Mouse (Mus musculus) heart, postnatal 36 days (tissue): ENCODE measurements around the gene Stat5b. TPM values are rescaled to one million over a fixed set of nuclear protein-coding genes. Genes with fewer than 3 reads are reported as not detected.

Source experiments
- DNase-seq, 2 experiments: peaks; one replicate each; pipeline ENCODE4 v3.0.0; 2021 to 2022
- intact Hi-C: fragments of 180-260 bp; cut with DNase I; formaldehyde crosslinking; loops from one replicate; pipeline ENCODE4 v1.15.1; 2025
- total RNA-seq, 2 experiments: library from RNA; stranded (reverse); gene quantifications; 2 replicates each; pipeline ENCODE4 v1.2.3; 2021

The Stat5b gene
- total RNA-seq, 2 experiments from 2014 or later: 62.7 to 62.8 TPM

DNA sequence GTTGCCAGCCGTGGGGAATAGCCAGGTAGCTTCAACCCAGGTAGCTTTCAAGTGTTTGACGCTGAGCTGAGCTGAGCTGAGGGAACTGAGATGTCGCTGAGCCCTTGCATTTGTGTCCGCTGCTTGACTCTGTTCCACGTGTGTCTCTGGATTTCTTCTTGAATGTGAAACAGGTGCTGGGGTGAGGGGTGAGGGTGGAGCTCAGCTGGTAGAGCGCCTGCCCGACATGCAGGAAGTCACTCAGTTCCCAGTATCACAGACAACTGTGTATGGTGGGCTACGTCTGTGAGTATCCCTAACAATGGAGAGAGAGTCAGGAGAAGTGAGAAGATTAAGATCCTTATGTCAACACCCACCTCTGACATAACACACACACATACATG lies 20.4 kb upstream of the Stat5b start:
- DNase-seq: no peak
- intact Hi-C loops: no loop called here

DNA sequence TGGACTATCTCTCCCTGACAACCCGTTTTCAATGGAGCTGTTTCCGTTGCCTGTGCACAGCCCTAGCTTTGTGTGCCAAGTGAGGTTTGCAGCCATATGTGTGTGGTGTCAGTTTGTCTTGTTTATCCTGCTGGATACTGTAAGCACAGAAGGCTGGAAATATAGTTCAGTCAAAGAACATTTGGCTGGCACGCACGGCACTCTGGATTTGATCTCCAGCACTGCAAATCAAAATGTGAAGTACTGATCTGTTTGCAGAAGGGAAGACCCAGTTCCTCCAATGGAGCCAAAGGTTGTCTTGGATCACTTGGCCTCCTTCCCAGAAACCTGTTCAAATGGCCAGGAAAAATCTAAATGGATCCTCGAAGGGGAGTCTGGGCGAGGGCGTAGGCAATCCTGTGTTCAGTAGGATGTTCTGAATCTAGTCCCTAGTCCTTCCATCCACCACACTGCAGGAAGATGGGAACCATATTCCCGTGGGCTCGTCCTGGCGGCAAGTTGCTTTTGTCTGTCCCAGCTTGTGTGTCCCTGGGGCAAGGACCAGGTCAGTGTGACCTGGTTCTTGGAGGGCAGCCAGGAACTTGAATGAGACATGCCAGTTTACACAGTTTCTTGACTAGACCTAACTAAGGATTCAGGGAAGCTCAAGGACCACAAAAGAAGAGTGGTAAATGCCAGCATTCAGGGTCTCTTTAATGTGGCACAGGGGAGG lies 19.9 kb upstream of the Stat5b start:
- DNase-seq: no peak

DNA sequence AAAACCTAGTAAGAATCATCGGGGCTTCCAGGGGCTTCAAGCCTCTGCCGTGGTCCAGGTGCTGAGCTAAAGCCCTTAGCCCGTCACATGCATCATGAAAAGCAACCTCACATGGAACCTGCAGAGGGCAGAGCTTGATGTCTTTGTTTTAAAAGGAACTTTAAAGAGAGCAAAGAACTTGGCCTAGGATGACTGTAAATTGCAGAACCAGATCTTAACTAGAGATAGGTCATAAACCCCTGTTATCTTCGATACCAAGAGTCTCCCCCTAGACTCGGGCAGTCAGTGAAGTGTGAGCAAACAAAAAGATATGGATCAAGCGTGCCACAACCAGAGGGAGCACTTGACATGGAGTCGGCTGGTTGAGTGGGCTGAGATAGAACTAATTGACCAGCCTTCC lies 15.1 kb upstream of the Stat5b start:
- no peak for DNase-seq
- intact Hi-C loops: no loop called here

More for the DNA sequence above, 19.9 kb upstream of the Stat5b start:
- intact Hi-C loops: no loop called here

DNA sequence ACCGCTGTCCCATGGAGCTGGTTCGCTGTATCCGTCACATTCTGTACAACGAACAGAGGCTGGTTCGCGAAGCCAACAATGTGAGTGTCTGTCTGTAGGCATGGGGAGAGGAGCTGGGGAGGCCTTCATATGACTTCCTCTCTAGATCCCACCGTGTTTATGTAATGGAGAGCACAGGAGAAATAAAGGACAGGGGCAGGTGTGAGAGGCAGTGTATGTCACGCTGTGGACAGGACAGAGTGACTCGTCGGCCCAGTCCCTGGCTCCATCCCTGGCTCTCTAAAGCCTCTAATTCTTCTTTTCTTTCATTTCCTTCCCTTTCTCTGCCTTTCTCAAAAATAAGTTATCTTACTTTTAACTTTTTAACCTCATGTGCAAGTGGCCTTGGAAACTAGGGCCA lies 12.6 kb upstream of the Stat5b start:
- intact Hi-C loops: loop anchor here (5.0 kb wide), 2 partner anchors 76 to 146 kb away; no protein-coding TSS in a partner anchor
- DNase-seq: no peak

DNA sequence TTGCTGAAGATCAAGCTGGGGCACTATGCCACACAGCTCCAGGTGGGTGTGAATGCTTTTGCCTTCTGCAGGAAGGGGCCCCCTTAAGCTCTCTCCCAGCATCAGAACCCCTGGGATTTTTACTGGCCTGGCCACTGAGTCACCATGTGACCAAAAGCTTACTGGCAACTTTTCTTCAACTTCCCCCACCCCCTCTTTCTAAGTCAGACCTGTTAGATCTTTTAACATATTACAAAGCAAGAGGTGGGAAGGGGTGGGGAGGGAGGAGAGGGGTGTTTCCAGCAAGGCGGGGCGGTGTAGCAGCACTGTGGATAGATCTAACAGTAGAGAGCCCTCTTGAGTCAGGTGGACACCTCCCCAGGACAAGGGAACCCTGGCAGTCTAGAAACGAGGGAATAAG lies 11.3 kb upstream of the Stat5b start:
- intact Hi-C loops: loop anchor here (5.0 kb wide), 2 partner anchors 75 to 145 kb away; no protein-coding TSS in a partner anchor
- DNase-seq: no peak

DNA sequence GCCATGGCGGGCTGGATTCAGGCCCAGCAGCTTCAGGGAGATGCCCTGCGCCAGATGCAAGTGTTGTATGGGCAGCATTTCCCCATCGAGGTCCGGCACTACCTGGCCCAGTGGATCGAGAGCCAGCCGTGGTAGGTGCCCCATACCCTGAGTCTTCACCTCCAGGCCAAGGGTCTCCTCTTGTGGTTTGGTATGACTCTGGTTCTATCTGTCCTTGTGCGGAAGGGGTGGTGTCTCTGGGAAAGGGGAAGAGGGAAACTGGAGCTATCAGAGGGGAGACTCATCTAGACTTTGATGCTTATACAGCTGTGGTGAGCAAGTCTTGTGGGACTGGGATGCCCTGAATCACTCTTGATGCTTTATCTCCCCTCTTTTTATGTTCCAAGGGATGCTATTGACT lies 10.8 kb upstream of the Stat5b start:
- DNase-seq: no peak
- intact Hi-C loops: loop anchor here (5.0 kb wide), 2 partner anchors 74 to 144 kb away; no protein-coding TSS in a partner anchor

DNA sequence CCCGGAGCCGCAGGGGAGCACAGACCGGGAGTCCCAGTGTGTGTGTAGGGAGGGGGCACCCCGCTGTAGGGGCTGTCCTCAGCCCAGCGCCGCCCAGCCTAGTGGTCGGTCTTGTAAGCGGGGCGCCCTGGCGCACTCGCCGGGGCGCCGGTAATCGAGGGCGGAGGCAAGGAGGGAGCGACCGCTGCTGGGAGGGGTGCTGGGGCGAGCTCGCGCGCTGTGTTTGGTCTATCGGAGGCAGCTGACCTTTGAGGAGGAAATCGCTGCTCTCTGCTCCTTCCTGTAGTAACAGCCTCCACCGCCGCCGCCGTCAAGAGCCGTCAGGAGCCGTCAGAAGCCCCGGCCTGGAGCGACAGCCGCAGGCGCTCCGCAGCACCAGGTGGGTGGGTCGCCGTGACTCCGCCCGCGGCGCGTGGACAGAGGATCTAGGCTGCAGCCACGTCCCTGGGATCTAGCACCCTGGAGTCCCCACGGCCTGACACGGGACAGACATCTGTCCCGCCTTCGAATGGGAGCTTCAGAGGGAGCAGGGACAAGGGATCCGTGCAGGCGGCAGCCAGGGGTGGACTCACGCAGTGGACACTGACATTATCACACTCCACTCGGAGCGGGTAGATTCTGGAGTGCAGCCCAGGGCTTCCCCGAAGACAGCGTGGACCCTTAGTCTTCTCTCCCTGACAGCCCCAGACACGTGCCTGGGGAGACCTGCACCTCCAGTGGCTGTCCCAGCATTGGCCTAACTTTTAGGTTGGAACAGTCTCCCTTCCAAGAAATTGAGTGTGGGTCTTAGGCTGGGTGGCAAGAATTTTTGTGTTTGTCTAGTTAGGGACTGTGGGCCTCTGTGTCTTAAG lies 9.9 kb upstream of the Stat5b start:
- peak; percentile 82 to 90 for DNase-seq
- intact Hi-C loops: loop anchor here (5.0 kb wide), 2 partner anchors 73 to 143 kb away; no protein-coding TSS in a partner anchor

DNA sequence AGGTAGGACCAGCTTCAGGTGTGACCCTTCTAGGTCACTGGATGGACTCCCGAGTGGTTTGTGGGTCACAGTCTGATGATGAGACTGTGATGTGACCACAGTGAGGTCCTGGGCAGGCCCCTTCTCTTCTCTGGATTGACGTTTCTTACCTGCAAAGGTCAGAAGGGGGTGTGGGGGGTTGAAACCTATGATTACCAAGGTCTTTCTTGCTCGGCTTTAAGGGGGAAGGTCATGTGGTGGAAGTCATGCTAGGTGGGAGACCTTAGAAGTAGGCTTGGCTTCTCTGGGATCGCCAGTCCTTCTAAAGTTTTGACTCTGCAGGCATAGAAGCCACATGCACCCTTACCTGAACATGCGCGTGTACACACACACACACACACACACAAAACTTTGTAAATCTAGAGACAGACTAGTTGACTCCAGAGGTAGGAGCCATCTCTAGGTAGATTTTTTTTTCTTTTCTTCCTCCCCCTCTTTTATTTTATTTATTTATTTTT lies 9.1 kb upstream of the Stat5b start:
- intact Hi-C loops: loop anchor here (5.0 kb wide), 3 partner anchors 47 to 142 kb away; no protein-coding TSS in a partner anchor
- no peak for DNase-seq

DNA sequence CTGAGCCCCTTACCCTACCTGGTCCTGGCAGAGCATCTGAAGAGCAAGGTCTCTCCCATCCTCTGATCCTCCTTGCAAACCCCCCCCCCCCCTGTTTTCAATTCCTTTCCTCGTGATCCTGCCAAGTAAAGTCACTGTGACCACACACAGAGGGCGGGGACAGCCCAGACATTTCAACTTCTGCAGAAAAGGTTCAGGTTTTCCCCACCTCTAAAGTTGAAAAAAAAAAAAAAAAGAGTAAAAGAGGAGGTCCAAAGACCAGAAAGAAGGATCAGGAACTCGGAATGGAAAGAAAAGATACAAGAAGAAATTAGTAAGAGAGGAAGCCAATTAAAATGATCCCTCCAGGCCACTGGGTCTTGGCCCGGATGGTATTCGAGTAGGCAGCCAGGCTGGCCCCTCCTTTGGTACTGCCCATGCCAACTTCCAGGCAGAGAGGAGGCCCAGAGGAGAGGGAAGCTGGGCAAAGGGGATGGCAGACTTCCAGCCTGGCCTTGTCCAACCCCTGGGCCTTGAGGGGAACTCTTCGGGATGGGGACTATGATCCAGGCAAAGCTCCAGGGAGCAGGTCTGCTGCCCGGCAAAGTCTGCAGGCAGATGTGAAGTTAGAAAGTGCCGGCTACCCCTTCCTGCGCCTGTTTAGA lies 8.5 kb upstream of the Stat5b start, which contains the start of gene Stat5a:
Gene Stat5a, plus strand, starts transcription at position 417 of the 644 bp plus-strand sequence.
- intact Hi-C loops: loop anchor here (5.0 kb wide), 1 partner anchor 47 kb away; no protein-coding TSS in a partner anchor
- DNase-seq: peak; percentile 73 to 75

DNA sequence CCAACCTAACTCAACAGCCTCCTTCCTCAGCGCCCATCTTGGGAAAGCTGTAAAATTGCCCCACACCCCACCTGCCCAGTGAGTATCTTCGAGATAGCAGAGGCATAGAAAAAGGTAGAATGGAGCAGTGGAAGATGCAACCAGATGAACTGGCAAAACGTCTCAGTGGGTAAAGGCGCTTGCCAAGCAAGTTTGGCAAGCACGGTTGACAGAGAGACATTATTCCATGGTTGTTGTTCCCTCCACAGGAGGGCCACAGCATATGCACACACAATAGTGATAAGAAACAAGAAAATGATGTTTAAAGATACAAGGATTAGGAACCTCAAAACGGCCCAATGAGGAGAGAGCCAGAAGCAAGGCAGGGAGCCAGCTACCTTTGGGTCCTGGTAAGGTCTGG lies 7.4 kb upstream of the Stat5b start:
- intact Hi-C loops: loop anchor here (5.0 kb wide), 1 partner anchor 46 kb away; no protein-coding TSS in a partner anchor
- no peak for DNase-seq

DNA sequence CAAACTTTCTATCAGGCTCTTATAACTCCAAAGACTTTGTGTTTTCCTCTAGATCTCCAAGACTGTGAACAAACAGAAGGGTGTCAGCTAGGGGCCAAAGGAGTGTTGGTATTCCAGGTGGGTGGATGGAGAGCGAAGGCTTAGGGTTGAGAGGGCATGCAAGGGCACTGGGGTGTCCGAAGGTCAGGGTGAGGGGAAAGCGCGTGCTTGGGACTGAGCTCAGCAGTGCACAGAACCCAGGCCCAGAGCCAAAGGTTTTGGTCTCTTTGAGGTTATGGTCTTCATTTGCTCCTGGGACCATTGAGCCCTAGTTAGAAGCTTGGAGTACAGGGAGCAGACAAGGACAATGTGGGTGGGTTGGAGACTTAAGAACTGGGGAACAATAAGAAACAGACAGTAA lies 4.7 kb upstream of the Stat5b start:
- intact Hi-C loops: loop anchor here (5.0 kb wide), 1 partner anchor 43 kb away; no protein-coding TSS in a partner anchor
- DNase-seq: no peak

DNA sequence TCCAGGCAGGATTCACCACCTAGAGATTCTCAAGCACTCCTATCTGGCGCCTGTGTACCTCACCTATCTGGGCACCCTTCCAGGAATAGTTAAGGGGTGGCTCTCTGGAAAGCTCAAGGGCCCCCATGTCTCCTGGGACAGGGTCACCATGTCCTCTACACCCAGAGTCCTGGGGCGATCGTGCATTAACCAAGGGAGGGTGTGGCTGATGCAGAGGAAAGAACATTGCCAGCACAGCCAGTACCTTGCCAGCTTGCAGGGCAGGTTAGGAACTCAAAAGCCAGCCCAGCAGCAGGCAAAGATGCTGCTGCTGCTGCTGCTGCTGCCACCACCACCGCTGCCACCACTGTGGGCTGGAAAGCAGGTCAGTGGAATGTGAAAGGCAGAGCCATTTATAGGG lies 3.7 kb upstream of the Stat5b start:
- DNase-seq: no peak
- intact Hi-C loops: no loop called here

DNA sequence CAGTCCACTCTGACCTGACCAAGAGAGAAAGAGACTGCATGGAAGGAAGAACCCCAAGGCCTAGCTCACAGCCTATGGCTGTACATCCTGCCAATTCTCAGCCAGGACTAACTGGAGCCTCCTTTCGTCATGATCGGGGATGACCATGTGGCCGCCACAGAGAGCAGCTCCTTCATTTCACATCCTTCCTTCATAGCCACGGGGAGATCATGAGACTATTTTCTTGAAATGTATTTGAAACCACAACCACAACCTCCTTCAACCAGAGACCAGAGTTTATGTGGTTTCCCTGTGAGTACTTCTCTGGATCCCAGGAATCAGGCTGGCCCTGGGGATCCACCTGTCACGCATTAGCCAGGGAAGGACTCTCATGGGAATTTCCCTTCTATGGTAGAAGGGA lies 2.5 kb upstream of the Stat5b start:
- DNase-seq: no peak
- intact Hi-C loops: no loop called here

DNA sequence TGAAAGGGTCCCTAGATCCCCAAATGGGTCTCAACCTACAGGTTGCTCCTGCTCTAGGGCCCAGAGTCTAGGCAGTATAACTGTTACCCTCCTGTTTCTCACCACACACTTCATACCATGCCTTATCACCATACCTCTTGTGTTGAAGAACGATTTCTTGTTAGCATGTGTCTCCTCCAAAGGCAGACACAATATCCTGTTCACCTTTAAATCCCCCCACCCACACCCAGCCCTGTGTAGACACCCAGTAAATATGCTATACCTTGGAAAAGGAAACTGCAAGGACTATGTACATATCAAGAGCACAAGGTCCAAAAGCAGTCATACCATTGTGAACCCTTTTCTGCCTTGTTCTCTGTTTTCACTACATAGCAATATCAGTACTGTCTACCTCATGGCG lies 1.6 kb upstream of the Stat5b start:
- DNase-seq: no peak
- intact Hi-C loops: no loop called here

DNA sequence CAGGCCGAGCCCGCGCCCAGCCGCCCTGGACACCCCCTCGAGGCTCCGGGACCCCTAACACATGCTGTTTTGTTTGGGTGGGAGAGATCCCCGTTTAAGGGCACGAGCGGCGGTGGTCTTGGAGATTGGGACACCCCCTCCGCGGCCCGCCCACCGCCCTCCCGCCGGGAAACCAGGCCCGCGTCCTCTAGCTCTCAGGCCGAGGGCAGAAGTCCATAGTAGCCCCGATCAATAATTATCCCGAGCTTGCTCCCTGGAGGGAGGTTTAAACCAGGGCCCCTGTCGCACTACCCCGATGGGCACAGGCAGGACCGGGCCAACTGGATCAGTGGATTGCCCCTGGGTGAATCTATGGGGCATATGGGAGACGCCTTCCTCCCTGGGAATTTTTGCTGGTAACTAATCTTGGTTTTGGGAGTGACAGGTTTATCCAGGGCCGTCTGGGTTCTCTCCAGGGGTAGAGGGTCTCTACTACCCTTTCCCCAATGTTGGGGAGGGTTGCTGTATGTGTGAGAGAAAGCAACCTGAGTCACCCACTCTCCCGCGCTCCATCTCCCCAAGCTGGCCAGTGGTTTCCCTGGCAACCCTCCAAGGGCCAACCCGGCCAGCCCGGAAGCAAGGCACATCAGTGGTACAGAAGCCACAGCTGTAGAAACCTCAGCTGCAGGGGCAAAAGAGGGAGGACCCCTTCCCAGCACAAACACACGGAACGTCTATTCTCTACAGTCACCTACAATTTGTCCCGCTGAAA lies 429 bp upstream of the Stat5b start:
- intact Hi-C loops: no loop called here
- peak; percentile 76 for DNase-seq

DNA sequence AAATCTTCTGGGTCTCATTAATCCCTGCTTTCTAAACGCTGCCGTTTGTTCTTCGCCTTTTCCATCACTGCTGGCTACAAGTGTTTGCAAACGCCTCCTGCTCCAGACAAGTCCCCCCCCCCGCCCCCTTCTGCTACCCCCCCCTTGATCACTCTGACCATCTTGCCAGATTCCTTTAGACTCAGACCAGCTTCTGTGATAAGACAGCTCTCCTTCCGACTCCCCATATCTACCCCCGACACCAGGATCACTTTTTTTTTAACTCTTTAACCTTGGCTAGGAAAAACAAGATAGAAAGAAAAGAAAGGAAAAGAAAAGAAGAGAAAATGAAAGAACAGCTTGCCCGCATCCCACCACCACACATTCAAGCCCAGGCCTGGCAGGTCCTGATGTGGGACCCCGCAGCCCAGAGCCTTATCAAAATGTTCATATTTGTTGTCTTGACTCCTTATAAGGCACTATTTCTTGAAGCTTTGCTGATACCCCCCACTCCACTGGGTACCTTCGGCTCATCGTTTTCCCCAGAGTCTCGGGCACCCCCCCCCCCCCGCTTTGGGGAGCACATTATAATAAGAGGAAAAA lies 977 bp downstream of the Stat5b start:
- intact Hi-C loops: no loop called here

DNA sequence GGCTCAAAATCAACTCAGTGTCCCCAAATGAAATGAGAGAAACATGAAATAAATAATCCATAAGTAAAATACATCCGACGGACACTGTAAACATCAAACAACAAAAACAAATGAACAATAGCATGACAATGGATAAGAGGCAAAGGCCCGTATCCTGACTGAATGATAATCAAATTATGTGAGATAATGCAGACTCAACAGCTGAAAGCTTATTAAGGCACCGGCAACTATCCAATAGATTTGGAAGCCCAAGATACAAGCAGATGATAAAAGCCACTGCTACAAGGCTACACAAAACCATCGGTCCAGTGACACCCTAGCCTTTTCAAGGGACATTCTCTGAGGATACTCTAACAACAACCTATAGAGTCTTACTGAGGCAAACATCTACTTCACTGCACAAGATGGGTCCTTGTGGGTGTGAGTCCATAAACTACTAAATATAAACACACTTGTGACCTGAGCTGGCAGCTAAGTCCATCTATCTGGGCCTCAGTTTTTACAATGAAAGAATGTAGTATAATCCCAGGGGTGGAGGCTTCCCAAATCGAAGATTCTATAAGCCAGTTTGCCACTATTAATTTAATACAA lies 1.6 kb downstream of the Stat5b start:
- no peak for DNase-seq
- intact Hi-C loops: no loop called here

More for the DNA sequence above, 977 bp downstream of the Stat5b start:
- DNase-seq: no peak

DNA sequence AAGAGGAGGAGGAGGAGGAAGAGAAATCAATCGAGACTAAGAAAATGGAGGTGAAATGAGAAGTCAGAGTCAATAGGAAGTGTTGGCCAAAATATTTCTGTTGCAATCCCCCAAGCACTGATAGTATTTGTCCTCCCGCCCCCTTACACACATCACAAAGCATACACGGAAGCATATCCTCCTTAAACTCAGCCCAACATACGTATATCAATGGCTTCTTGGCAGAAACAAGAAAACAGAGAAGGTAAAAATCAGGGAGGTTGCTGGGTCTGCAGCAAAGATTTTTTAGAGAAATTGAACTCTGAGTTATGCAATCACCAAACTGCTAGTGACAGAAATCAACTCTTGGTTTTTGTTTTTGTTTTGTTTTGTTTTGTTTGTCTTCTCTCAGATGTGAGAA lies 2.4 kb downstream of the Stat5b start:
- intact Hi-C loops: no loop called here

DNA sequence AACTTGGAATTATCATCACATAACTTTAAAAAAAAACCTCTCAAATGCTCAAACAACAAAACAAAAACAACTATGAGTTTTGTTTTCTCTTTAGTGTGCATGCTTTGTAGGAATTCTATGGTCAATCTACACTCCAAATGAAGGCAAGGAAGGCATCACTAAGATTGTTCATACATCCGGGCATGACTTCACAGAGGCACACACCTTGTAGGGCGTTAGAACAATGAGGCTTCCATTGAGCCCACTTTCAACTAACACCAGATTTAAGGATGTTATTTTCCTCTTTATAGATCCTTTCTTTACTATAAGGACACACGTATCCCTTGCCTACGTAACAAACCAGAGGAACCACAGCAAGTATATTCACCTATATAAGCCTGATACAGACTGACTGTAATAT lies 3.0 kb downstream of the Stat5b start:
- DNase-seq: no peak
- intact Hi-C loops: no loop called here

More for the DNA sequence above, 2.4 kb downstream of the Stat5b start:
- DNase-seq: no peak
